Mouse (Mus musculus) liver, postnatal 0 days (tissue): ENCODE measurements around the gene Krt24.

Experiments used
- CTCF ChIP-seq: sonication (generic); IDR thresholded peaks from 2 replicates; pipeline ENCODE4 v1.5.1; 2016; ENCODE audit warnings: antibody characterized with exemption, low read depth
- EP300 ChIP-seq: IDR thresholded peaks from 2 replicates; pipeline ENCODE4 v1.6.1; 2016; ENCODE audit warnings: antibody characterized with exemption, low read depth, mild to moderate bottlenecking

- TF ChIP-seq CTCF (no peak), EP300 (no peak)
These were observed 29.5 kb upstream of the Krt24 start for GRCm38 (mm10) chr11:99314594-99314993.
